Mouse (Mus musculus): ENCODE data around the gene Auh. TPM values are rescaled to one million over a fixed set of nuclear protein-coding genes. Genes with fewer than 3 reads are reported as not detected.

The Auh gene
- polyA plus RNA-seq, 1 experiment from 2014 or later: 45.1 TPM

GRCm38 (mm10) chr13:52970876-52971275, 41.4 kb upstream of the Auh start:
- no peak overlapping the region for H3K4me3 ChIP-seq (ENCODE audit: low read length)
- H3K9me3 ChIP-seq (ENCODE audit: control insufficient read depth, low read length): no peaks in the 10 kb centered on the region
- peaks cover 12% of the 10 kb centered on the region for H3K4me1 ChIP-seq (ENCODE audit: control insufficient read depth, insufficient read depth, low read length)
- 87% methylated on average over 6 of the region's 6 CpGs for WGBS
- no peaks in the 10 kb centered on the region for H3K27me3 ChIP-seq (replicated peaks; ENCODE audit: control insufficient read depth, insufficient read depth, low read length)
- H3K9ac ChIP-seq (ENCODE audit: low read depth, low read length): no peak overlapping the region
- peaks cover 18% of the 10 kb centered on the region for H3K36me3 ChIP-seq (ENCODE audit: control insufficient read depth, insufficient read depth, low read length)
- H3K27ac ChIP-seq (ENCODE audit: low read length): no peak overlapping the region
- ATAC-seq: no peak
- no peak overlapping the region for H3K4me2 ChIP-seq (ENCODE audit: low read depth, low read length)

- Histone ChIP-seq H3K9ac (ENCODE audit: low read depth, low read length) (no peak overlapping the region), H3K27ac (ENCODE audit: low read length) (no peak overlapping the region), H3K4me1 (ENCODE audit: control insufficient read depth, insufficient read depth, low read length) (no peaks in the 10 kb centered on the region), H3K4me2 (ENCODE audit: low read depth, low read length) (no peak overlapping the region), H3K4me3 (ENCODE audit: low read length) (no peak overlapping the region), H3K9me3 (ENCODE audit: control insufficient read depth, low read length) (no peaks in the 10 kb centered on the region), H3K27me3 (replicated peaks; ENCODE audit: control insufficient read depth, insufficient read depth, low read length) (no peaks in the 10 kb centered on the region), H3K36me3 (ENCODE audit: control insufficient read depth, insufficient read depth, low read length) (peaks cover 13% of the 10 kb centered on the region)
- no peak for ATAC-seq
- WGBS: 89% methylated on average over 4 of the region's 4 CpGs
Observed at GRCm38 (mm10) chr13:52962922-52963321, 33.4 kb upstream of the Auh start.

- no peak overlapping the region for H3K27ac ChIP-seq (ENCODE audit: low read length)
- H3K9ac ChIP-seq (ENCODE audit: low read depth, low read length): no peak overlapping the region
- no peaks in the 10 kb centered on the region for H3K9me3 ChIP-seq (ENCODE audit: control insufficient read depth, low read length)
- no peaks in the 10 kb centered on the region for H3K27me3 ChIP-seq (replicated peaks; ENCODE audit: control insufficient read depth, insufficient read depth, low read length)
- no peaks in the 10 kb centered on the region for H3K4me1 ChIP-seq (ENCODE audit: control insufficient read depth, insufficient read depth, low read length)
- H3K4me2 ChIP-seq (ENCODE audit: low read depth, low read length): no peak overlapping the region
- no peak for ATAC-seq
- no peak overlapping the region for H3K4me3 ChIP-seq (ENCODE audit: low read length)
- H3K36me3 ChIP-seq (ENCODE audit: control insufficient read depth, insufficient read depth, low read length): peaks cover 7% of the 10 kb centered on the region
- WGBS: 86% methylated on average over 6 of the region's 6 CpGs
Observed at GRCm38 (mm10) chr13:52962361-52962760, 32.9 kb upstream of the Auh start.

GRCm38 (mm10) chr13:52953779-52954553, 24.5 kb upstream of the Auh start:
- Histone ChIP-seq H3K27ac (ENCODE audit: low read length) (no peak overlapping the region), H3K4me3 (ENCODE audit: low read length) (no peak overlapping the region), H3K36me3 (ENCODE audit: control insufficient read depth, insufficient read depth, low read length) (no peaks in the 10 kb centered on the region), H3K9me3 (ENCODE audit: control insufficient read depth, low read length) (no peaks in the 10 kb centered on the region), H3K4me2 (ENCODE audit: low read depth, low read length) (no peak overlapping the region), H3K9ac (ENCODE audit: low read depth, low read length) (no peak overlapping the region), H3K27me3 (replicated peaks; ENCODE audit: control insufficient read depth, insufficient read depth, low read length) (no peaks in the 10 kb centered on the region), H3K4me1 (ENCODE audit: control insufficient read depth, insufficient read depth, low read length) (no peaks in the 10 kb centered on the region)
- 86% methylated on average over 6 of the region's 6 CpGs for WGBS
- ATAC-seq: no peak

GRCm38 (mm10) chr13:52949211-52949610, 19.7 kb upstream of the Auh start:
- no peaks in the 10 kb centered on the region for H3K36me3 ChIP-seq (ENCODE audit: control insufficient read depth, insufficient read depth, low read length)
- no peaks in the 10 kb centered on the region for H3K9me3 ChIP-seq (ENCODE audit: control insufficient read depth, low read length)
- no peak for ATAC-seq
- 77% methylated on average over 3 of the region's 3 CpGs for WGBS
- no peaks in the 10 kb centered on the region for H3K27me3 ChIP-seq (replicated peaks; ENCODE audit: control insufficient read depth, insufficient read depth, low read length)
- H3K9ac ChIP-seq (ENCODE audit: low read depth, low read length): no peak overlapping the region
- no peak overlapping the region for H3K4me2 ChIP-seq (ENCODE audit: low read depth, low read length)
- H3K4me3 ChIP-seq (ENCODE audit: low read length): no peak overlapping the region
- H3K4me1 ChIP-seq (ENCODE audit: control insufficient read depth, insufficient read depth, low read length): peaks cover 2% of the 10 kb centered on the region; the same call in 1 of the 2 replicates
- H3K27ac ChIP-seq (ENCODE audit: low read length): no peak overlapping the region

GRCm38 (mm10) chr13:52947545-52947944, 18.1 kb upstream of the Auh start:
- Histone ChIP-seq H3K4me2 (ENCODE audit: low read depth, low read length) (no peak overlapping the region), H3K9me3 (ENCODE audit: control insufficient read depth, low read length) (no peaks in the 10 kb centered on the region), H3K9ac (ENCODE audit: low read depth, low read length) (no peak overlapping the region), H3K27ac (ENCODE audit: low read length) (no peak overlapping the region), H3K4me3 (ENCODE audit: low read length) (no peak overlapping the region), H3K4me1 (ENCODE audit: control insufficient read depth, insufficient read depth, low read length) (peaks cover 6% of the 10 kb centered on the region; the same call in 1 of the 2 replicates), H3K36me3 (ENCODE audit: control insufficient read depth, insufficient read depth, low read length) (no peaks in the 10 kb centered on the region), H3K27me3 (replicated peaks; ENCODE audit: control insufficient read depth, insufficient read depth, low read length) (no peaks in the 10 kb centered on the region)
- 85% methylated on average over 4 of the region's 4 CpGs for WGBS
- no peak for ATAC-seq

GRCm38 (mm10) chr13:52945769-52946168, 16.3 kb upstream of the Auh start:
- Histone ChIP-seq H3K4me1 (ENCODE audit: control insufficient read depth, insufficient read depth, low read length) (peaks cover 6% of the 10 kb centered on the region; the same call in 1 of the 2 replicates), H3K9ac (ENCODE audit: low read depth, low read length) (no peak overlapping the region), H3K9me3 (ENCODE audit: control insufficient read depth, low read length) (no peaks in the 10 kb centered on the region), H3K36me3 (ENCODE audit: control insufficient read depth, insufficient read depth, low read length) (no peaks in the 10 kb centered on the region), H3K4me3 (ENCODE audit: low read length) (no peak overlapping the region), H3K27ac (ENCODE audit: low read length) (no peak overlapping the region), H3K4me2 (ENCODE audit: low read depth, low read length) (no peak overlapping the region), H3K27me3 (replicated peaks; ENCODE audit: control insufficient read depth, insufficient read depth, low read length) (no peaks in the 10 kb centered on the region)
- no peak for ATAC-seq
- whole genome bisulfite sequencing: 49% methylated on average over 9 of the region's 9 CpGs

- Histone ChIP-seq H3K9ac (ENCODE audit: low read depth, low read length) (no peak overlapping the region), H3K4me3 (ENCODE audit: low read length) (no peak overlapping the region), H3K36me3 (ENCODE audit: control insufficient read depth, insufficient read depth, low read length) (no peaks in the 10 kb centered on the region), H3K9me3 (ENCODE audit: control insufficient read depth, low read length) (no peaks in the 10 kb centered on the region), H3K4me1 (ENCODE audit: control insufficient read depth, insufficient read depth, low read length) (peaks cover 6% of the 10 kb centered on the region; the same call in 1 of the 2 replicates), H3K27ac (ENCODE audit: low read length) (no peak overlapping the region), H3K4me2 (ENCODE audit: low read depth, low read length) (no peak overlapping the region), H3K27me3 (replicated peaks; ENCODE audit: control insufficient read depth, insufficient read depth, low read length) (no peaks in the 10 kb centered on the region)
- no peak for ATAC-seq
- 36% methylated on average over 4 of the region's 4 CpGs for WGBS
Observed at GRCm38 (mm10) chr13:52944116-52944515, 14.6 kb upstream of the Auh start.

GRCm38 (mm10) chr13:52942876-52943388, 13.5 kb upstream of the Auh start:
- Histone ChIP-seq H3K36me3 (ENCODE audit: control insufficient read depth, insufficient read depth, low read length) (no peaks in the 10 kb centered on the region), H3K4me1 (ENCODE audit: control insufficient read depth, insufficient read depth, low read length) (peaks cover 6% of the 10 kb centered on the region; the same call in 1 of the 2 replicates), H3K27me3 (replicated peaks; ENCODE audit: control insufficient read depth, insufficient read depth, low read length) (no peaks in the 10 kb centered on the region), H3K9ac (ENCODE audit: low read depth, low read length) (no peak overlapping the region), H3K4me2 (ENCODE audit: low read depth, low read length) (no peak overlapping the region), H3K27ac (ENCODE audit: low read length) (no peak overlapping the region), H3K4me3 (ENCODE audit: low read length) (no peak overlapping the region), H3K9me3 (ENCODE audit: control insufficient read depth, low read length) (no peaks in the 10 kb centered on the region)
- 70% methylated on average over 1 of the region's 1 CpGs for WGBS
- no peak; the same call in 1 of the 2 replicates for ATAC-seq

Data from intestine, embryonic 16.5 days (tissue).